Mouse (Mus musculus): ENCODE measurements around the gene Arhgap18. TPM values are rescaled to one million over a fixed set of nuclear protein-coding genes. Genes with fewer than 3 reads are reported as not detected.
A peak's percentile ranks its signal among the peaks of the same experiment; 100 is the strongest.

The Arhgap18 gene
- total RNA-seq, 4 experiments from 2014 or later: 8.1 to 11.6 (median 10.3) TPM

DNA sequence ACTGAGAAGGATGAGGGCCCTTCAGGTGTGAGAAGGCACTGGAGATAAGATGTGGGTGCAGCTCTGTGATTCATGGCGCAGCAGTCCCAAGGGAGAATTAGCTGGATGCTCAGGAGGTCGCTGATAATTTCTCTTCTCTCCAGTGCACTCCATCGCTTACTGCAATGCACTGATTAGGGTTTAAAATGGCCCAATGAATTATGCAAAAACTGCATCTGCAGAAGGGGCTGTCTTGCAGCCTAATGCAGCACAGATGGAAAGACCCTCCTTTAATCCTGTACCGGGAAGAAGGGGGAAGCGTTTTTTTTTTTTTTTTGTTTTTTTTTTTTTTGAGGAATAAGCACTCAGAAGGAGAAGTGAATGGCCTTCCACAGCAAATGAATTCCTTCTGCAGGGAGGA, 74.1 kb downstream of the Arhgap18 start:
- no peak for DNase-seq (ENCODE audit: low spot score in 2 of 2)

DNA sequence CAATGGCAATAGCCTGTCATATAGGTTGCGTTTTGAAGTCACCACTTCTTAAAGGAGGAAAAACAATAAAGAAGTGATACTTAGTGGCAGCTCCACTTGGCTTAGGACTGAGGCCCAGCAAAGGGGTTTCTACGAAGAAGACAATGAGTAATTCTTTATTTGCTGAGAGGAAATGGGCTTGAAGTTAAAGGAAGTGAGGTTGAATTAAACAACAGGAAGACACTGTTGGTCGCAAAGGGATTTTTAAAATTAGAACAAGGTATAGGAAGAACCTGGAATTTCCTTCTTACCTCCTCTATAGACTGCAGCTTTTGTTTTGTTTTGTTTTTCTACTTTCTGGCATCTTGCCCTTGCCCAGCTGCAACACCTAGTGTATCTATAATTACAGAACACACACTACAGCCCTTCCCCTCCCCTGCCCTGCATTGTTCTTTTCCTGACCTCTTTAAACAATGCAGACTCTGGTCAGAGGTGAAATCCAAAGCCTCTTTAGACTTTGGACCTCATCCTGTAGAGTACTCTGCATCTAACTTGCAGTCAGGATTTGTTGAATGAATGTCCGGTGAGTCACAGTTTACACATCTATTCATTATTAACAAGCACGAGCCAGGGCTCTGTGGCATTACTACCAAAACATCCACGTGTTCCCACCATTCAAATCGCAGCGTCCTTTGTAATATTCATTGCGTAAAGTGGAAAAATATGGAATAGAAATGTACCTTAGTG, 75.4 kb downstream of the Arhgap18 start:
- DNase-seq (ENCODE audit: low spot score in 2 of 2): no peak

DNA sequence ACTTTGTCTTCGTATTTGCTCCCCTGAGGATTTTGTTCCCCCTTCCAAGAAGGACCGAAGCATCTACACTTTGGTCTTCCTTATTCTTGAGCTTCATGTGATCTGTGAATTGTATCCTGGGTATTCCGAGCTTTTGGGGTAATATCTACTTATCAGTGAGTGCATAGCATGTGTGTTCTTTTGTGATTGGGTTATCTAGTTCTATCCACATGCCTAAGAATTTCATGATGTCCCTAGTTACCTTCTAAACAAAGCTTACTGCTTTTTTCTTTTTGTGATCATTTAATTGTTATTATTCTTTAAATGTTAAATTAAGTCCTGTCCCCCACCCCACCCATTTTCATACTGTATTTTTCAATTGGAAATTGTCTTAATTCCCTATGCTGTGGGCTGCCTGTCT, 78.8 kb downstream of the Arhgap18 start:
- no peak for DNase-seq (ENCODE audit: low spot score in 2 of 2)

DNA sequence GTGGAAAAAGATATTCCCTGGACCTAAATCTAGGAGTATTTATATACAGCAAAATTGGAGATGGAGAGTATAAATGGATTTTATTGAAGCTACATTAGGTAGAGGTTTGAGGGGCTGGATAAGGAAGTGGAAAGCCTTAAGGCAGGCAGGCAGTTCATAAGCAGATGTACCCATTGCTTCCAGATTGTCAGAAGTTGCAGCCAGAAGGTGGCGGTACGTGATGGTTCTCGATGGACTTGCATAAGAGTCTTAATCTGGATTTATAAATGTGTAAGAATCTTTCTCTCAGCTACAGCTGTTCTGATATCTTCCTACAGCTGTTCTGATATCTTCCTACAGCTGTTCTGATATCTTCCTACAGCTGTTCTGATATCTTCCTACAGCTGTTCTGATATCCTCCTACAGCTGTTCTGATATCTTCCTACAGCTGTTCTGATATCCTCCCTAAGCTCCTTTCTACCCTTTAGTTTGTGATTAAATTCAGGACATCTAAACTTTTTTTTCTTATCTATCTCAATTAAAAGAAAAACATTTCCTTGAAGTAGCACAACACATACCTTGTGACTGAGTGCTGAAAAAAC, 79.5 kb downstream of the Arhgap18 start:
- DNase-seq (ENCODE audit: low spot score in 2 of 2): no peak

DNA sequence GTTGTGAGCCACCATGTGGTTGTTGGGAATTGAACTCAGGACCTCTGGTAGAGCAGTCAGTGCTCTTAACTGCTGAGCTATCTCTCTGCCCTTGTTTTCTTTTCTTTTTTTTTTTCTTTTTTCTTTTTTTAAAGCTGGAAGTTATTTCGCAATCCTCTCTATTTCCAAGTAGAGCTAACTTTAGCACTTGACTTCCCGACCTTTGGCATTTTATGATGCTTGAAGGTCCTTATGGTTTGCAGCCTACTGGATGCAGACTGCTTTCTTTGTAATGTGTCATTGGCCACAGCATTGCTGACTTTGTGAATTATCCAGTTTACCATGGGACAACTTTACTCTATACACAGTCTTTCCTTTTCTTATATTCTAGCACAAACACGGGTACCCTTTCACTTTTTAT, 80.2 kb downstream of the Arhgap18 start:
- no peak for DNase-seq (ENCODE audit: low spot score in 2 of 2)

DNA sequence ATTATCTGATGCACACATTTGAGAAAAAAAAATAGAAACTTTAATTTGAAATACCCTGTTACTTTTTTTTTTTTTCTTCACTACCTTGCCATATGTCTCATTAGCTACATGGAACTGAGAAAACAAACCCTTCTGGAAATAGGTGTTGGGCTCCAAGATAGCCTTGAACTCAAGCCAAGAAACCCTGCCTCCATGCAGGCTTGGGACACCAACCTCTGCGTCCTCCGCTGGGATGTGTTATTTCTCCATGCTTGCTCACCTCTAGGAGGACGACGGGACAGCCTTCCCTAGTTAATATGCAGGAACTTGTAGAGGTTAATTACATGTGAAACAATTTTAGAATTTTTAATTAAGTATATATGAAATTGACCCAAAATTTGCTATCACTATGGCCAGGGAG, 96.1 kb downstream of the Arhgap18 start:
- no peak for DNase-seq (ENCODE audit: low spot score in 2 of 2)

DNA sequence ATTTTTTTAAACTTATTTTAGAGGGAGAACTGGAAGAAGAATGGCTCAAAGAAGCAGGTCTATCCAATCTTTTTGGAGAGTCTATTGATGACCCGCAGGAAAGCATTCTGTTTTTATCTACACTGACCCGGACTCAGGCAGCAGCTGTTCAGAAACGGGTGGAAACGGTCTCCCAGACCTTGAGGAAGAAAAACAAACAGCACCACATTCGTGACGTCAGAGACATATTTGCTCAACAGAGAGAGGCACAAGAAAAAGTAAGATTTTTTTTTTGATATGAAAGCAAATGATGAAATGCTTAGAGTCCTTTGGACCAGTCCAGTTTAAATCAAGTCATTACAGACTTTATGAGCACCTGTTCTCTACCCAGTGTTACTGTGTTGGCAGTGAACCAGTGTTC, 96.6 kb downstream of the Arhgap18 start:
- DNase-seq (ENCODE audit: low spot score in 2 of 2): no peak

DNA sequence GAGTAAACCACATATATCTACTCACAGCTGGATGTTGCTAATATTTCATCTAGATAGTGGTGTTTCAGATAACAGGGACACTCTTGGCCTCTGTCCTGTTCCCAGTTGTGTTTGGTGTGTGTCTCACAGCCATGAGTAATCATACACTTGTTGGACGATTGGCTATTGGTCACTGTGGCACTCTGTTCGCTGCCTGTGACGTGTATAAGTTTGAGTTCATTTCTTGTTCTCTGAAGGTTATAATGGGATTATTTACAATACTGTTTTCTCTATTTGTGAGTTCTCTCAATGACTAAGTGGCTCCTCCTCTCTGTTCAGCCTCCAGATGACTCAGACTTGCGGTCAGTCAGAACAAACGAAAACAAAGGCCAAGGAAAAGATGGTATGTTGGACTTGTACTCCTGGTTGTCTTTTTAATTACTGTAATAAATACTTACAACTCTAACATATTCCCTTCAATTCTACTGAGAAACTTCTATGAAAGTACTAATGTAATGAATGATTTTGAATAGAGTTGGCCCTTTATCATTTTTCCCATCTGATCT, 101.4 kb downstream of the Arhgap18 start:
- no peak for DNase-seq (ENCODE audit: low spot score in 2 of 2)

DNA sequence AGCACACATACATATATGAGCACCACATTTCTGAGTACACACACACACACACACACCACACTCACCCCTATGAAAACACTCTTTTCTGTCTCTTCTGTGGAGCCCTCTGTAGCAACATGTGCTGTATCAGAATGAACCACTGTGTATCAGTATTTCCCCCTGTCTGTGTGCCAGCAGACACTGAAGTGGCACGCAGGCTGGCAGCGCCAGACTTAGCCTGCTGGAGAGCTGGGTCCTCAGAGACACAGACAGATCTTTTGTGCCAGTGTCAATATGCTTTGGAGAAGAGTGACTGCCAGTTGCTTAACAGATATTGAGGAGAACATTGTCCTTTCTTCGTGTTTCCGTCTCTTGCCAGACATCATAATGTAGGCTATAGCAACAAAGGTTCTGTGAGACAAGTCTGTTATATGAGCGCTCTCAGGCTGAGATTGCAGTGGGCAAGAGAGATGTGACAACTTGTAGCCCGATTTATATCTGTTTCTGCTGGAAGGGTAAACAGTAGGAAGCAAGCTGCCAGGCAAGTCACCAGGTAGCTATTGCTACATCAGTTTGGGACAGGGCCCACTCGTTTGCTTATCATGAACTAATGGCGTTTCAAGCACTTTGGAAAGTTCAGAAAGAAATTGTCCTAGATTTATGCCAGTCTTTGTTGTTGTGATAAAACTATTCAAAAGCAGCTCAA, 102.8 kb downstream of the Arhgap18 start:
- DNase-seq (ENCODE audit: low spot score in 2 of 2): no peak

DNA sequence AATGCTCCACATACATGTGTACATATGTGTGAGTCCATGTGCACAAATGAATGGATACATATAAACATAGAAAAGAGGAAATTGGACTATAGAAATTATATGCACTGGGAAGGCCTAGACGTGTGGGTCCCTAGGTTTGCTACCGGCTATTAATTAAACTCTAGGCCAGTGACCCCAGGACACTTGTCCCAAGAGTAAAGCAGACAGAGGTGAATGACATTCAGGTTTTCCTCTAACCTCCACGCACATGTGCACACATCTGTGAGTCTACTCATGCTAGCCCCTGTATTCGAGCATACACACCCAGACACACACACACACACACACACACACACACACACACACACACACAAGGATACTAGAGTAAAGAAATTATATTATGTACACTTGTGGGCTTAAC, 104.4 kb downstream of the Arhgap18 start:
- DNase-seq (ENCODE audit: low spot score in 2 of 2): no peak

DNA sequence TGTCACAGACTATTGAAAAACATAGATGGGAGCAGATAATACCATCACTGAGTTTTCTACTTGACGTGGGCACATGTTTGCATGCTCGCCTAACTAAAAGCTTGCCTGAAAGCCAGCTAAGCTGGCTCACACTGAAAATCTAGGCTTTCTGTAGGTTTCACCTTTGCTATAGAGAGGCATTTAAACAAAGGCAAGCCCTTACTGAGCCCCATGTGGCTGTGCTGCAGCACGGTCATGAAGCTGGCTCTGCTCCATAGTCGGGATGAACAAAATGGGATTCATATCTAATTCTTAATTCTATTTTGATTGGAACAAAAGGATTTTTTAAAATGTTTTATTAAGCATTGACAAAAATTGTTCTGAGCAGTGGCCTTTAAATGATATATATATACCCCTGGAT, 105.3 kb downstream of the Arhgap18 start:
- DNase-seq (ENCODE audit: low spot score in 2 of 2): no peak

DNA sequence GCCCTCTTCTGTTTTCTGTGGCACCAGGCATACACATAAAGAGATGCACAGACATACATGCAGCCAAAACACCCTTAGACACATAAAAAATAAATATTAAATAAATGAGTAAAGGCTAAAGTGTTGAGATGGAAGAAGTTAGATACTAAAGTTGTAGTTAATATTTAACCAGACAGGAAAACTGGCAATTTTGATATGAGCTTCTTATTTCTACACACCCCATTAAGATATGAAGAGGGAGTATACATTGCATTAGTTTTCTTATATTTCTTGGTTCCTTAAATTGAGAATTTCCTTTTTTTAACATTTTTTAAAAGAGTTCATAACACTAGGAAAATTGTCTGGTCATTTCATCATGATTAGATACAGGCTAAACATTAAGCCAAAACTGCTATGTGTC, 108.0 kb downstream of the Arhgap18 start:
- no peak for DNase-seq (ENCODE audit: low spot score in 2 of 2)

DNA sequence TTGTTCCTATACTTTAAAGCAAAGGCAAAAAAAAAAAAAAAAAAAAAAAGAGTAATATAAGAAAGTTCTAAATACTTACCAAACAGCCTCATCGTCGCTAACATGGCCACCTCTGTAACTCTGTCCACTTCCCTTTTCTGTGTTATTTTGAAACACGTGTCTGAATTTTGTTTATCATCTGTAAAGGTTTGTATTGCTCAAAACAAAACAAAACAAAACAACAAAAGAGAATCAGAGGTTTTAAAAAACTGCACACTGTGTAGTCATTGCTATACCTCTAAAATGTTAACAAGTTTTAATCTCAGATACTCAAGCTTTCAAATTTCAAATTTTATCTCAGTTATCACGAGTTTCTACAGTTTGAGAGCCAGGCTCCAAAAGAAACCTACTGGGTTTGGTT, 109.0 kb downstream of the Arhgap18 start:
- no peak for DNase-seq (ENCODE audit: low spot score in 2 of 2)

DNA sequence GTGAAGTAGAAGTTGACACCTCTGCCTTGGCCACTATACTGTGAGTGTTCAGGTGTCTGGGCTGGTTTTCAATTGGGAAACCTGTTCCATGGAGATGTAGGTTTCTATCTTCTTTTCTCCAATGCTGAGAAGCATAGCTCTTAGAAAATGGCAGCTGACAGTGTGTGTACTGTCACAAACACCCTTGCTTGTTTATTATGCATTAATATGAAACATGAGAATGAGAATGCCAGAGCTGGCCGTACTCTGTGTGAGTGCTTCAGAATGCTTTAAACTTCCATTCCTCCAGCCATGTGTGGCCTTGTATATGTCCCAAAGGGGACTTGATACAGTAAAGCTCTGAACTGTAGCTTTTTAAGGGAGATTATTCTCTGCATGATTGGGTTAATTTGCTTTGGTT, 110.8 kb downstream of the Arhgap18 start:
- no peak for DNase-seq (ENCODE audit: low spot score in 2 of 2)

DNA sequence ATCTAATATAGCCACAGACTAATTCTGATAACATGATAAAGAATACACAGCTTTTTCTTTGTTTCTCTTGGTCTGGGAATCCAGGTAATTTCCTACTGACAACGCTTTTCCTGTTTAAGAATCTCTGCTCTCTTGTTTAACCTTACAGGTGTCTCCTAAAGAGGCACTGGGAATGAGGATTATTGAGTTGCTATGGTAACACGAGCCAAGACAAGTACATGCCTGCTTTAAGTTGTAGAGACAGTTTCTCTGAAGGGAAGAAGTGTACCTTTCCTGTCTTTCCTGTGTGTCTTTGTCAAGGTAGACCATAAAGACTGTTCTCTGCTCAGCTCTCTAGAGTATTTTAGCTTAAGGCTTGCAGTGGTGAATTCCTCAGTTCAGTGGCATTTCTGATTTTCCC, 117.6 kb downstream of the Arhgap18 start:
- no peak for DNase-seq (ENCODE audit: low spot score in 2 of 2)

DNA sequence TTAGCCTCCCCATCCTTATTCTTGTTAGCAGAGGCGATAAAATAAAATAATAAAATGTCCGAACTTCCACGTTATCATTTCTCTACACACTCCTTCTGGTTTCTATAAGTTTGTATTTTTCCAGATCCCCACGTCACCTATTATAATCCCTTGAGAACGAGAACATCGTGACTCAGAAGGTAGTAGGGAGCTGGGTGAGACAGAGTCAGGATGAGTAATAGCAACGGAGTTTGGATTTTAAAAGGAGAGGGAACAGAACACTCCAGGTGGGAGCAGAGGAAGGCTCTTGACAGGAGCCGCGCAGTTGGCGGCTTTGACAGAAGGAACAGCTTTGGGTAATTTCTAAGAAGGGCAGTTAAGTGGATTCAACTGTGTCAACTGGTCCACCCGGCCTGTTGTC, 124.1 kb downstream of the Arhgap18 start:
- DNase-seq (ENCODE audit: low spot score in 2 of 2): peak; percentile 12 to 23

DNA sequence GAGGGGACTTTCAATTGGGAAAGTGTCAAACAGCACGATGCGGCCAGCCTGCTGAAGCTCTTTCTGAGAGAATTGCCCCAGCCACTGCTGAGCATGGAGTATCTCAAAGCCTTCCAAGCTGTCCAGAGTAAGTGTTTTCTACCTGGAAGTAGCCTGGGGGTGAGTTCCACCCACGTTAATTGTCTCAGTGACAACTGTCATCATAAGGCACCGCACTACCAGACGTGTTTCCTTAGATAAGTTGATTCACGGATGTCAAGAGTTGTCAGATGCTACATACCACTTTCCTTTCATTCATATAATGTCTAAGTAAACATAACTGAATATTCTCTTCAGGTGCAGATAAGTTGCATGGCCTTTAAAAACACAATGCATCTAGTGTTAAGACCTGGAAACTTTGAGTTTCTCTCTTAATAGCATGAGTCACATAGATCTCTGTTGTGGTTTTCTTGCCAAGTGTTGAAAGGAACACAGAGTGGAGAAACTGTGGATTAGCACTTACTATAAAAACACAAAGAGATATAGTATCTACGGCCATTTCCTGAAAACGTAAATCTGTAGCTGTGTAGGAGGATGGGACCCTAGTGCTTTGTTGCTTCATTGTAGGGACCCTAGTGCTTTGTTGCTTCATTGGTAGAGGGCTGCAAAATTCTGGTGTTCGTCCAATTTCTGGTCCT, 125.8 kb downstream of the Arhgap18 start:
- DNase-seq (ENCODE audit: low spot score in 2 of 2): no peak

DNA sequence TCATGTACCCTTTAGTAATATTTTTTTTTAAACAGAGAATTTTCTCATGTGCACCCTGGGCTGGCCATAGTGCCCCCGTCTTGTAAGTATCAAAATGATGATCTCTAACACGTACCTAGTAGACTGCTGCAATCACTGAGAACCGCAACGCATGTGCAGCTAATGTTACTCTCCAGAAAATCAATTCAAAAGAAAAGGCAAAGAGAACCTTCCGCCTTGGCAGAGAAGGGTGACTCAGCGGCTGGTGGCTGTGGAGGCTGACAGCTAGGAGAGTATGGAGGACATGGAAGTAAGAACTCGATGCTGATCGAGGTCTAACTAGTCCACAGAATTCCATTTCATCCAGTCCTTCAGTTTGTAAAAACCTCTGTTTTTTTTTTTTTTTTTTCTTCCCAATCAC, 131.7 kb downstream of the Arhgap18 start:
- no peak for DNase-seq (ENCODE audit: low spot score in 2 of 2)

DNA sequence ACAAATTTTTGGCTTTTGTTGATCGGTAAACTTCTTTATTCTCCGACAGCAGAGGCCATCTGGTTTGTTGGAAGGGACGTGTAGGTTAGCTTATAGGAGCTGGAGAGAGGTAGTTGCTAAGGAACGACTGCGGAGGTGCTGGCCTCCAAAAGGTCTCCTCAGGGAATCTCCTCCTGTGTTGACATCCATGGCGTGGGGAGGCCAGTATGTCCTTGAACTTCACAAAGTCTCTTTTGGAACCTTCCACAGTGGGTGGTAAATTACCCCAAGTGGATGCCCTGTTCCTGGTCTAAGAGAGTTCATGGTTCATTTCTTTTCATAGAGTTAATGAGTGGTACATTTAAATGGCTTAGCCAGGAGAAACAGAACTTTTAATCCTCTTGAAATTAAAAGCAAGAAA, 136.0 kb downstream of the Arhgap18 start:
- DNase-seq (ENCODE audit: low spot score in 2 of 2): no peak

DNA sequence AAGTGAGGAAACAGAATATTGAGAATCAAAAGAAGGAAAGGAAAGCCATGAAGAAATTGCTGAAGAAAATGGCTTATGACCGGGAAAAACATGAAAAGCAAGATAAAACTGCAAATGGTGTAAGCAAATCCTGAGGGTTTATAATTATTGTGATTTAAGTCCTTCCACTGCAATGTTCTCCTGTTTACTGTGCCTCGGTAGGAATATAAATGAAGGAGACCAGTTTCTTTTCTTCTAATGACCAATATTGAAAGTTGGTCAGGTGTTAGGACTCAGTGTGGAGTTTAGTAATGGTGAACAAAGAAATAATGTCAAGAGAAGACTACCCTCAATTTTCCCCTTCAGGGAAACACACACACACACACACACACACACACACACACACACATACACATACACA, 136.5 kb downstream of the Arhgap18 start:
- DNase-seq (ENCODE audit: low spot score in 2 of 2): no peak

DNA sequence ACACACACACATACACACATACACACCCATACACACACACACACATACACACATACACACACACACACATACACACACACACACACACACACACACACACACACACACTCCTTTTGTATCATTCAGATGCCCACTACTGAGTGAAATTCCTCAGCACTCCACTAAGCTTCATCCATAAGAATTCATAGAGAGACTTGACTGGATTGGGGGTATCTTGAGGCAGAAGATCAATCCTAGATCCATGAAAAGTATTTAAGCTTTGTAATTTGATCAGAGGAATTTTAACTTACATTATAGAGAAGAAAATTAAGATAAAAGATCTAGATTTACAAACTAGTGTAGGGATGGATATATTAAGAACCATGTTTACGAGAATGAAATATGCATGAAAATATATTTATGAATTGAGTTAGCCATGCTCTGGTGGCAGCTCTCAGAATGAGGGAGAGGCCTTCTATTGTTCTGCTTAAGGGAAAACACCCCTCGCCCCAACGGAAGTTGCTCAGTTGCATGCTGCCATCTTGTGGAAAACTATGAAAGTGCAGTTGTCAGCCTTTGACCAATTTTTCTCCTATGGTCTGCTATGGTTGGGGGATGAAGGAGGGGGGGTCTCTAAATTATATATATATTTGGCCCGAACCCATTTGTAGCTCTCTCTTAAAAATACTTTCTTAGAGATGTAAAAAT, 137.2 kb downstream of the Arhgap18 start:
- no peak for DNase-seq (ENCODE audit: low spot score in 2 of 2)
